Mouse (Mus musculus): ENCODE results near the gene Vmn1r208.
"Not testable (repeated sequence)": the region's sequence is repeated elsewhere in the genome, so short reads cannot be mapped to it uniquely, and the experiment has no call there.

- not testable (repeated sequence) for TF ChIP-seq CTCF (IDR thresholded peaks at IDR 0.05; ENCODE audit: borderline replicate concordance, insufficient read depth, low read length); POLR2A (IDR thresholded peaks at IDR 0.05; ENCODE audit: low read depth, low read length)
These were observed 44.4 kb upstream of the Vmn1r208 start for GRCm38 (mm10) chr13:22821601-22822000.
